ENCODE assay signal across 10 mouse cellular contexts in genomic region chr8:12730780-12731179, GRCm38 (mm10). TPM values are rescaled to one million over a fixed set of nuclear protein-coding genes. Genes with fewer than 3 reads are reported as not detected.
DNase-seq lines count a peak whose midpoint lies in the region; ATAC-seq lines count a peak whose summit lies in the region.
"Had no signal": no experiment of that assay in that cellular context is flagged by ENCODE, and none has a peak within 500 bp of the region (broad histone marks: within the 10 kb centered on the region; RNA-seq: fewer than 3 reads in every experiment).

No protein-coding gene starts in this region.

- peak; percentile 50; the same call in 1 of the 2 replicates for ATAC-seq in midbrain, embryonic 11.5 days (ENCODE audit: low FRiP score)
- no peak for ATAC-seq in midbrain, embryonic 16.5 days
- ATAC-seq in kidney, embryonic 15.5 days (replicated peaks; ENCODE audit: low FRiP score) = 0 out of 2 replicates have a peak, but pooled peaks have one; percentile 36
- no peak for ATAC-seq in erythroid progenitor cell, adult 5-6 weeks (replicated peaks; ENCODE audit: low FRiP score, poor library complexity, severe bottlenecking)
- ATAC-seq in granulocyte monocyte progenitor cell, adult 5-6 weeks (replicated peaks; ENCODE audit: poor library complexity, severe bottlenecking) = no peak

- peaks cover 5% of the 10 kb centered on the region; the same call in 1 of the 2 replicates for H3K4me1 ChIP-seq in midbrain, embryonic 11.5 days (ENCODE audit: control insufficient read depth, insufficient read depth, low read length)
- no peaks in the 10 kb centered on the region for H3K4me1 ChIP-seq in midbrain, embryonic 16.5 days (ENCODE audit: control insufficient read depth, insufficient read depth, low read length)
- peaks cover 9% of the 10 kb centered on the region for H3K4me1 ChIP-seq in kidney, embryonic 15.5 days
- peaks cover 6% of the 10 kb centered on the region; the same call in 1 of the 2 replicates for H3K4me1 ChIP-seq in limb, embryonic 10.5 days
- H3K4me1 ChIP-seq: embryonic facial prominence, embryonic 13.5 days; hindbrain, embryonic 15.5 days had no signal

- H3K4me3 ChIP-seq in midbrain, embryonic 11.5 days (ENCODE audit: low read depth, low read length) = no peak overlapping the region
- no peak overlapping the region for H3K4me3 ChIP-seq in midbrain, embryonic 16.5 days (ENCODE audit: low read depth, low read length)
- H3K4me3 ChIP-seq in kidney, embryonic 15.5 days (replicated peaks) = no peak overlapping the region
- no peak overlapping the region for H3K4me3 ChIP-seq in limb, embryonic 10.5 days
- H3K4me3 ChIP-seq: embryonic facial prominence, embryonic 13.5 days; hindbrain, embryonic 15.5 days had no signal

- H3K9ac ChIP-seq in midbrain, embryonic 11.5 days (ENCODE audit: low read length) = no peak overlapping the region
- H3K9ac ChIP-seq in midbrain, embryonic 16.5 days (ENCODE audit: low read depth, low read length) = no peak overlapping the region
- H3K9ac ChIP-seq in kidney, embryonic 15.5 days = no peak overlapping the region
- H3K9ac ChIP-seq: embryonic facial prominence, embryonic 13.5 days; hindbrain, embryonic 15.5 days had no signal

- no peak overlapping the region for H3K27ac ChIP-seq in midbrain, embryonic 11.5 days (ENCODE audit: low read depth, low read length)
- H3K27ac ChIP-seq in midbrain, embryonic 16.5 days (ENCODE audit: low read length) = no peak overlapping the region
- H3K27ac ChIP-seq in kidney, embryonic 15.5 days = no peak overlapping the region
- H3K27ac ChIP-seq in limb, embryonic 10.5 days = no peak overlapping the region
- H3K27ac ChIP-seq: embryonic facial prominence, embryonic 13.5 days; hindbrain, embryonic 15.5 days had no signal

- 32% methylated on average over 5 of the region's 5 CpGs for WGBS in midbrain, embryonic 11.5 days
- WGBS in midbrain, embryonic 16.5 days = 25% methylated on average over 5 of the region's 5 CpGs
- WGBS in kidney, embryonic 15.5 days = 50% methylated on average over 5 of the region's 5 CpGs
- 80% methylated on average over 5 of the region's 5 CpGs for WGBS in limb, embryonic 10.5 days

- H3K36me3 ChIP-seq in midbrain, embryonic 11.5 days (ENCODE audit: control insufficient read depth, insufficient read depth, low read length) = no peaks in the 10 kb centered on the region
- no peaks in the 10 kb centered on the region for H3K36me3 ChIP-seq in midbrain, embryonic 16.5 days (ENCODE audit: control insufficient read depth, insufficient read depth, low read length)
- H3K36me3 ChIP-seq in kidney, embryonic 15.5 days = no peaks in the 10 kb centered on the region
- no peaks in the 10 kb centered on the region for H3K36me3 ChIP-seq in limb, embryonic 10.5 days
- H3K36me3 ChIP-seq: embryonic facial prominence, embryonic 13.5 days; hindbrain, embryonic 15.5 days had no signal

- DNase-seq in midbrain, embryonic 11.5 days (ENCODE audit: low spot score, missing footprints) = no peak
- DNase-seq in embryo, embryonic 10 days (ENCODE audit: low spot score) = peak; percentile 62
- DNase-seq in retina, embryonic 14.5 days (ENCODE audit: low spot score) = peak; percentile 51
- no peak for DNase-seq in limb, embryonic 10.5 days (ENCODE audit: low spot score)

- no peaks in the 10 kb centered on the region for H3K27me3 ChIP-seq in midbrain, embryonic 11.5 days (ENCODE audit: control insufficient read depth, insufficient read depth, low read length)
- no peaks in the 10 kb centered on the region for H3K27me3 ChIP-seq in midbrain, embryonic 16.5 days (ENCODE audit: control insufficient read depth, insufficient read depth, low read depth, low read length)
- H3K27me3 ChIP-seq in kidney, embryonic 15.5 days = no peaks in the 10 kb centered on the region
- no peaks in the 10 kb centered on the region for H3K27me3 ChIP-seq in limb, embryonic 10.5 days (ENCODE audit: low read depth, poor library complexity, severe bottlenecking)
- H3K27me3 ChIP-seq: embryonic facial prominence, embryonic 13.5 days; hindbrain, embryonic 15.5 days had no signal

- H3K4me2 ChIP-seq in midbrain, embryonic 11.5 days = no peak overlapping the region
- no peak overlapping the region for H3K4me2 ChIP-seq in midbrain, embryonic 16.5 days (ENCODE audit: low read length)
- H3K4me2 ChIP-seq in kidney, embryonic 15.5 days = no peak overlapping the region
- H3K4me2 ChIP-seq: embryonic facial prominence, embryonic 13.5 days; hindbrain, embryonic 15.5 days had no signal

- H3K9me3 ChIP-seq in midbrain, embryonic 11.5 days (ENCODE audit: control insufficient read depth, low read length) = no peaks in the 10 kb centered on the region
- no peaks in the 10 kb centered on the region for H3K9me3 ChIP-seq in midbrain, embryonic 16.5 days (replicated peaks; ENCODE audit: control insufficient read depth, low read length, poor library complexity, severe bottlenecking)
- H3K9me3 ChIP-seq in kidney, embryonic 15.5 days (replicated peaks) = no peaks in the 10 kb centered on the region
- H3K9me3 ChIP-seq in limb, embryonic 10.5 days (replicated peaks) = no peaks in the 10 kb centered on the region
- H3K9me3 ChIP-seq: embryonic facial prominence, embryonic 13.5 days; hindbrain, embryonic 15.5 days had no signal

RNA-seq across cellular contexts. Expression of gene Atp11a, which starts 26.0 kb away (rescaled TPM):
- polyA plus RNA-seq in midbrain, embryonic 11.5 days (2014; fragmentation: Nextera tagmentation; extraction: Ambion mirVana) = 8.9 and 10.0 TPM in 2 replicates
- polyA plus RNA-seq in midbrain, embryonic 16.5 days (2015; fragmentation: Nextera tagmentation; extraction: Ambion mirVana) = 10.3 and 13.6 TPM in 2 replicates
- 14.6 and 17.0 TPM in 2 replicates for polyA plus RNA-seq in kidney, embryonic 15.5 days (2015; fragmentation: Nextera tagmentation; extraction: Ambion mirVana)
- total RNA-seq in erythroid progenitor cell, adult 5-6 weeks (2015; ENCODE audit: low replicate concordance) = 1.7 and 4.3 TPM in 2 replicates
- 1.7 and 4.6 TPM in 2 replicates for total RNA-seq in erythroid progenitor cell, adult 5-6 weeks (2017; ENCODE audit: low replicate concordance)
- 19.8 and 22.8 TPM in 2 replicates for total RNA-seq in granulocyte monocyte progenitor cell, adult 5-6 weeks (2014; fragmentation: Nextera tagmentation)
- total RNA-seq in granulocyte monocyte progenitor cell, adult 5-6 weeks (2017) = 14.3 and 18.7 TPM in 2 replicates
- 7.9 and 10.8 TPM in 2 replicates for polyA plus RNA-seq in limb, embryonic 10.5 days (2016; fragmentation: Nextera tagmentation; extraction: Ambion mirVana)

RNA-seq across cellular contexts. Expression of gene Tubgcp3, which starts 58.7 kb away (rescaled TPM):
- 61.2 and 63.1 TPM in 2 replicates for polyA plus RNA-seq in midbrain, embryonic 11.5 days (2014; fragmentation: Nextera tagmentation; extraction: Ambion mirVana)
- polyA plus RNA-seq in midbrain, embryonic 16.5 days (2015; fragmentation: Nextera tagmentation; extraction: Ambion mirVana) = 42.5 TPM in 2 replicates
- polyA plus RNA-seq in kidney, embryonic 15.5 days (2015; fragmentation: Nextera tagmentation; extraction: Ambion mirVana) = 44.6 and 48.0 TPM in 2 replicates
- total RNA-seq in erythroid progenitor cell, adult 5-6 weeks (2015; ENCODE audit: low replicate concordance) = 58.4 and 65.4 TPM in 2 replicates
- total RNA-seq in erythroid progenitor cell, adult 5-6 weeks (2017; ENCODE audit: low replicate concordance) = 58.9 and 83.2 TPM in 2 replicates
- total RNA-seq in granulocyte monocyte progenitor cell, adult 5-6 weeks (2014; fragmentation: Nextera tagmentation) = 45.7 and 62.5 TPM in 2 replicates
- total RNA-seq in granulocyte monocyte progenitor cell, adult 5-6 weeks (2017) = 51.3 and 53.6 TPM in 2 replicates
- 49.6 and 53.9 TPM in 2 replicates for polyA plus RNA-seq in limb, embryonic 10.5 days (2016; fragmentation: Nextera tagmentation; extraction: Ambion mirVana)

Comparison
In these comparisons a context has a peak if more than half of its experiments do, and no peak if none do; other contexts are left out.
1. ATAC-seq: peak in midbrain, embryonic 11.5 days (single experiment) and kidney, embryonic 15.5 days (single experiment); none in midbrain, embryonic 16.5 days (single experiment), erythroid progenitor cell, adult 5-6 weeks (single experiment) and granulocyte monocyte progenitor cell, adult 5-6 weeks (single experiment).
2. DNase-seq: peak in embryo, embryonic 10 days (single experiment) and retina, embryonic 14.5 days (single experiment); none in midbrain, embryonic 11.5 days (single experiment) and limb, embryonic 10.5 days (single experiment).